Mouse (Mus musculus) T-helper 1 cell (primary cell): ENCODE data around the gene Cd6.

ENCODE experiments used
- in situ Hi-C: fragments of 300-600 bp; cut with MboI, MseI; formaldehyde crosslinking; loops from one replicate; pipeline ENCODE4 v1.15.1; 2025; ENCODE audit warnings: high pct_unique_total_duplicates

Gene Cd6

DNA sequence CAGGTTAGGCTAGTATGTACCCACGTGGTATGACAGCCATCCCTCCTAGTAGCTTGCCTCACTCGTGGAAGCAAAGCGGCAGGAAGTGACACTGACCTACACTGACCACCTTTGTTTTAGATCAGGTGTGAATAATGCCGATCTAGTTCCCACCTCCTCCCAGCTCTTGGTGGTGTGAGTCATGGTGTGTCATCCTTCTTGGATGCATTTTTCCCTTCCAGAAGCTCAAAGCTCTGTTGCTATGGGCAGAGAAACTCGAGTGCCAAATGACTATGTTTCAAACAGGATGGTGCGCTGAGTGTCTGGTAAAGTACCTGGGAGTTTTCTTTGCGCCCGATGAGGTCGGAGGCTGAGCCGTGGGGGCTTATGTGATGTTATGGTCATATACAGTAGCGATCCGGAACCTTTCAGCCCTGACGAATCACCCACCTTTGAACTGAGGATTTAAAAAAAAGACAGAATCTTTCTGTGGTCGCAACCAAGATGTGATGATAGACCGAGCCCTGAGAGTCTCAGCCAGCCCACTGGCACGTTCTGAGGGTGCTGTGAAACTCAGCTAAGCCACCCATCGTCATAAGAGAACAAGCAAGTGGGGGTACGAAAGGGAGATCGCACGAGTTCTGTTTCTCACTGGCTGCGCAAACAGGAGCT is 66.4 kb downstream of the Cd6 start:
- in situ Hi-C loops, result no loop called here

DNA sequence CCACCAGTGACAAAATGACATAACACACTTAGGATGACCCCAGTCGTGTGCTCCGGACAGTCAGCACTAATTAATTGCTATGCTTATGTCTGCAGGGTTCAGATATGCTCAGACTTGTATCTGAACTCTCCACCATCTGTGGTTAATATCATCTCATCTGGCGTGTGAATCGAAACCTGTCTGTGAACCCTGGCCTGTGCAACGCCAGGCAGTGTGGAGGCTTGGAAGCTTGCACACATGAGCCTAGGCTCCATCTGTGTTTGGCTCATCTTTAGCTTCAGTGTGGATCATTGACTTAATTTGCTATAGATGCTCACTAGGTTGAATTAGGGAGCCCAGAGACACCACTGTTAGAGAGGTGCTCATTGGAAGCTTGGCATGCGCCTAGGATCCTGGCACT is 67.4 kb downstream of the Cd6 start:
- in situ Hi-C loops, result no loop called here

DNA sequence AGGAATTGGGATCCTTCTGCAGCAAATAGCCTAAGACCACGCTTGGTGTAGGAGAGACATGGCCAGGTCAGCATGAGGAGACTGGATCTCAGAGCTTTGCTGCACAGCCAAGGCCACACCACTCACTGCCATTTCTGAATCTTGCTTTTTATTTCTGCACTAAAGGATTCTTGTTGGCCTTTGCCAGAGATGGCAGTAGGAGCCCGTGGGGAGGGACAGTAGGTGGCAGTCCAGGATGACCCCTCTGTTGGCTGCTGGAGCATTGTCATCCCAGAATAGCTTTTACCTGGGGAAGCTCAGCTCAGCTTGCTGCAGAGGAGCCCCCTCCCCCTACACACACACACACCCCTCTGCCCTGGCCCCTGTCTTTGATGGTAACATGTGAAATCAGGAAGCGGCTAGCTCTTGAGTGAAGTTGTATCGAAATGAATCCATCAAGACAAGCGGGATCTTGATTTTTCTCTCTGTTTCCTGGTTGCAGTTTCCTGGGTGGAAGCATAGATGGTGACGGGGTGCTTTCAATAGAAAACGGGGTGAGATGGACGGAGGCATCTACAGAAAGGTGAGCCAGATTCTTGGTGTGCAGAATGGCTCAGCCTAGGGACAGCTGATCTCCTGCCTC is 68.0 kb downstream of the Cd6 start:
- in situ Hi-C loops, result no loop called here

DNA sequence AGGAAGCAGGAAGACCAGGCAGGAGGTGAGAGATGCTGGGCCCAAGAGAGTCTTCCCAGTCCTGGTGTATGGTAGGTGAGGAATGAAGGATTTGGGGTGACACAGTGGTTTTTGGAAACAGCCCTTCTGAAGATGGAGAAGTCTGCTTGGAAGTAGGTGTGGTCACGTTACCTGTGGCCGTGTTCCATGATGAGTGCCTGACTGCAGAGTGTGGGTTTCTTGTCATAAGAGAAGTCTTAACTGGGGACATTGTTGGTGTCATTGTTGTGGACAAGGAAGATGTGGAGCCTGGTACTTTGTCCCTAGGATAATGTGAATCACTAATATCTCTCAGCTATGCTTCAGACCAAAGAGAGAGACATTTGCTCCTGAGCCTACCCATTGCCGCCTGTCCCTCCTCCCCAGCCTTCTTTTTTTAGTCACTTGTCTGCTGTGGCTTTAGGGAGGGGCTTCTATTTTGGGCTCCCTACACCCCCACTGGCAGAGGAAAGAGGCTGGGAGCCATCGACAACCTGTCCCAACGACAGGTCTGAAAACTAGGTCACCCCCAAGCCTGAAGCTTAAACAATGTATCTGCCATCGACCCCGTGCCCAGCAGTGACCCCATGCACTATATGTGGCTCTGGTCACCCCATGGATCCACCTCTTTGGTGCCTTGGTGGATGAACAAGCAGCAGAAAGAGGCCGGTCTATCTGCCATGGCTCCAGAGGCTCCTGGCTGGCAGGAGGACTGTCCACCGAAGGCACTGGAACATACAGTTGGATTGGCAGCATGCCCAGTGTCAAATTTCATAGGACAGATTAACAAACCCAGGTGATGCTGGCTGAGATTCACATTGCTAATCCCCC is 69.7 kb downstream of the Cd6 start:
- in situ Hi-C loops, result no loop called here

DNA sequence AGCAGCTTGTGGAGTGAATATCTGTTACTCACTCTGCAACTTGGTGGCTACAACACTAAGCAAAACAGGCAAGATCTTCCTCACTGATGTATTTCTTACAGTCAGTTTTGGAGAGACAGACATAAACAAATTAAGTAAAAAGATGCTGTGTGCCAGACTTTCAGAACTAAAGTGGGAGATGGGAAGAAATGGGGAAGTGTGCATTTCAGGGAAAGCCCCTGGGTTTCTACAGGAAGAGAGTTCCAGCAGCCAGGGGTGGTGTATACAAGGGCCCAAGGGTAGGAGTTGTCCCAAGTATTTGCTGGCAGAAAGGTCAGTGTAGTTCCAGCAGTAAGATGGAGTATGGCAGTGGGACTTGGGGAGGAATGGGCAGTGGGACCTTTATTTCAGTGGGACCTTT is 70.3 kb downstream of the Cd6 start:
- in situ Hi-C loops, result no loop called here

DNA sequence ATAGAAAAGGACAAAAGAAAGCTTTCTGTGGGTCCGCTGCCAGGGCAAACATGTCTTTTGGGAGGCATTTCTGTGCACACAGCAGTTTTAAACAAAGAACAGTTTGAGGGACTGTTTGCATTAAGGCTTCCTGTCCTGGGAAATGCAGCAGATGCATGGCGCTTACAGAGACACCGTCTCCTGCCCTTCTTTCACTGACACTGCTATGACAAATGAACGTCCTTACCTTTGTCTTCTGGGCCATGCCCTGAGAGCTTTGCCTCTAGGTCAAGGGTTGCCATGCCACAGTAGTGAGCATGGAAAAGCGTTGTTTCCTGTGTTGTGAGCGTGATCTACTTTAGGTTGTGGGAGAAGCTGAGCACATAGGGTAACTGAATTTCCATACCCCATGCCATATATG is 71.2 kb downstream of the Cd6 start:
- in situ Hi-C loops, result no loop called here

DNA sequence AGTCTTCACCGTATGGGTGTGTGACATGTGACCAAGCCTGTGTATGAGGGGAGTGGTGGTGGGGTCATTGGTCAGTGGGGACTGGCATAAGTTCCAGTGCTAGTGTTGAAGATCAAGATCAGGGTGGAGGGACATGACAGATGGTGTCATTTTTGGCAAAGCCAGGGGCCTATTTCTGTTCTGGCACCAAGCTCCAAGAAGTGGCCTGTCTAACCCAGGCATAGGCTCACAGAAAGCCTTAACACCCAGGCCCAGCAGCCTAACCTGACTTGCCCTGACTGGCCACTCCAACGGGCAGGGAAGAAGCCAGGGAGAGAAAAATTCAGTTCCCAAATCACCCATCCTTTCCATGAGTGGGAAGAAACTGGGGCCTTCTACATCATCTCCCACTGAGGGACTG is 72.3 kb downstream of the Cd6 start:
- in situ Hi-C loops, result no loop called here

DNA sequence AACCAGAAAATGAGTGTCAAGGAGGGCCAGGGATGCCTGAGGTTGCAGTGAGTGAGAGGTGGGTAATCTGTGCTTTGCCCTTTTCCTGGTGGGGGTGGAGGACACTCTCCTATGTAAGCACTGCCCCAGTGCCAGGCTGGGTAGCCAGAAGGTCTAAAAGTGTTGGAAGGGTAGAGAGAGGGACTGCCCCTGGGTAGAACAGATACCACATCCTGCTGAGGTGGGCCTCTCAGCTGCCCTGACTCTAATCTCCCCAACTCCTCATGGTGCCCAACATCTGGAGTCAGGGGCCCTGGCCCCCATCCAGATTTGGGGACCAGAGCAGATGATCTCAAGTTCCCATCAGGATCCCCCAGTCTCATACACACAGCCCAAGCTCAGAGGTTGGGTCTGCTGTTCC is 72.7 kb downstream of the Cd6 start:
- in situ Hi-C loops, result no loop called here

DNA sequence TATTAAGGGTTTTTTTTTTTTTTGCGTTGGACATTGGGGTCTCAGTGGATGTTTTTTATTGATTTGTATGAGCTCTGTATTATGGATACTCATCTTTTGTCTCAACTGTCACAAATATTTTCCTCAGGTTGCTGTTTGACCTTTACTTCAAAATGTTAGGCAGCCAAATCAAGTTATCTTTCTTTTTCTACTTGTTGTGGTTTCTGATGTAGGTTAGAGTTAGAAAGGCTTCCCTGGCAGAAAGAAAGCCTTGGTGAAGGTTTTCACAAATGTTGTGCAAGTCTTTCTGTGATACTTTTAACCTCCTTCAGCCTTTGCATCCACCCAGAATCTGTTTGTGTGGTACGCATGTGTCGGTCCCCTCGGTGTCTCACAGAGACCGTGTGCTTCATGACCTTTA is 77.2 kb downstream of the Cd6 start:
- in situ Hi-C loops, result no loop called here

DNA sequence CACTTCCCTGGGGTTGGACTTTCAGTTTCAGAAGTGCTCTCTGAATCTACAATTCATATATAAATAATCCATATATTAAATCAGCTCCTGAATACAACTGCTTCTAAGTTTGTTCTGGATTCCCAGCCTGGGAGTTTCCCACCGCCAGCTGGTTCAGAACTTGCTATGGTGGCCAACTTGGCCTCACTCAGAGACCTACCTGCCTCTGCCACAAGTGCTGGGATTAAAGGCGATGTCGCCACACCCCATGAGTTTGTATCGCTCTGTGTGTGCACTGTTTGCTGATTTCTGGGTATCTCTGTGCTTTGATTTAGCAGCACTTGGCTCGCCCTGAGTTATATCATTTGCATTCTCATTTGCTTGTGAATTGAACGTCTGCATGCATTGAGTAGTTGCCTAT is 77.8 kb downstream of the Cd6 start:
- in situ Hi-C loops, result no loop called here

DNA sequence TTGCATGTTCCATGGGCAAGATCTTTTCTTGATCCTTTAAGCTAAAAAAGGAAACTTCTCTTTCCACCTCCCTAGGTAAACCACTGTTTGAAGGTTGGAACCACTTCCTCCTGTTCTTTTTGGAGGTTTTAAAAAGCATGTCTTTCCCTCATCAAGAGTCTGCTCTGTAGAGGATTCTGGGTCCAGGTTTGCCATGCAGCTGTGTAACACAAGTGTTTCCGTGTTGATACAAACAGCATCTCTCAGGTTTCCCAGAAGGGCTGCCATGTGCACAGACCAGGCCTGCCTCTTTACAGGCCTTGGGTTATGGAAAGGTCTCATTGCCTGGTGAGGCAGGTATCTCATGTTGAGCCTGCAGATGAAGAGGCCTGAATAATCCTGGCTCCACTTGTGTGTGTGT is 78.3 kb downstream of the Cd6 start:
- in situ Hi-C loops, result no loop called here

DNA sequence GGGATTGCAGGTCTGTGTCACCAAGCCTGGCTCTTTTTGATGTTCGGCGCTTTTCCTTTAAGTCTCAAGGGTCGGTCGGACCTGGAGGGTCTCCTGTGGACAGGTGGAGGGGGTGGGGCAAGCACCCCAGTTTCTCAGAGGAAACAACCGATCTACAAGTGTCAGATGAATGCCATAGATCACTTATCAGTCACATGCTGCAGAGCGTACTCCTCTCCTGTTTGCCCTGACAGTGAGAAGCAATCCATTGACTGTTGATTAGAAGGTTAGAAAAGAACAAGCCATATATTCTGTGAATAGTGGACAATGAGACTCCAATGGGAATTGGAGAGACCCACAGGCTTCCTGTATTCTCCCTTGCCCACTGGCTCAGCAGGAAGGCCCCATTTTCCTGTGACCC is 79.7 kb downstream of the Cd6 start:
- in situ Hi-C loops, result no loop called here

DNA sequence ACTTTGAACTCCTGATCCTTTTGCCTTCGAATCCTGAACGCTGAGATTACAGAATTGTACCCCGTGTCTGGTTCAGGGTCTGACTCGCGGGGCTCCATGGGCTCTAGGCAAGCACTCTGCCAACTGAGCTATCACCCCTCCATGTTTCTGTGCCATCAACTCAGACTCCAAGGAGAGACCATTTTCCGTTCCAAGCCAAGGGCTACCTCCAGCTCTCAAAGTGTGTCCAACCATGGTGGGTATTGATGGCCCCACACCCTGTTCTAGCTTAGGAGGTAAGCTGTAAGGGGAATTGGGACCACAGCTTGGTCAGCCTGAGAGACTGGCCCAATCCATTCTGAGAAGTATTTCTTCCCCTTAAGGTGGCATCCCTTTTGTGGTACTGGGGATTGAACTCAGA is 80.6 kb downstream of the Cd6 start:
- in situ Hi-C loops, result loop anchor here (25.0 kb wide), 1 partner anchor 1987 kb away; the partner anchor contains the start of genes Nxf1, Tmem179b and Tmem223

DNA sequence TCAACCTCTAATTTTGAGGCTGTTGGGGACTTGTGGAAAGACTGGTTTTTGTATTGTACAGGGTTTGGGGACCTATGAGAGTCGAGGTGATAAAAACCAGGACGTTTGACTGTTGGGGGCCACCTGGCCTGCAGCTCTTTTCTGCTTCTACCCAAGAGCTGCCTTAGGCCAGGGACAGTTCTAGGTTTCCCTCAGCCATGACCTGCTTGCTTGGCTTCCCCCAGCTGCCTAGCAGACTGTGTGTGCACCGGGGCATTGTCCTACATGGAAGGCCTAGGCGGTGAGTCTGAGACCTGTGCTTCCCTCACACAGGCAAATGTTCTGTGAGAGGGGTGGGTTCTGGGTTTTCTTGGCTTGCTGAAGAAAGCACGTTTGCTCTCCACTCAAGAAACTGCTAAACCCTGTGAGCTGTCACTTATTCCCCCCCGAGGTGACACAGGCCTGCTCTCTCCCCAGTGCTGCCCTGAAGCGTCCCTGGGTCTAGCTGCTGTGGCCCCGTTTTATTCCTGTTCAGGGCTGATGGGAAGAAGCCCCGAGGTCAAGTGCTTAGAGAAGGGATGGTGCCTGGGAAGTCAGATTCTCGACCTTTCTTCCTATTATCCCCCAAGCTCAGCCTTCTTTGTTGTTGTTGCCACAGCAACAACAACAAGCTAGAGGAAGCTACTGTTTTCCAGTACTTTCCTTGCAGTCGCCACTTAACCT is 81.3 kb downstream of the Cd6 start:
- in situ Hi-C loops, result loop anchor here (25.0 kb wide), 1 partner anchor 1986 kb away; the partner anchor contains the start of genes Nxf1, Tmem179b and Tmem223

DNA sequence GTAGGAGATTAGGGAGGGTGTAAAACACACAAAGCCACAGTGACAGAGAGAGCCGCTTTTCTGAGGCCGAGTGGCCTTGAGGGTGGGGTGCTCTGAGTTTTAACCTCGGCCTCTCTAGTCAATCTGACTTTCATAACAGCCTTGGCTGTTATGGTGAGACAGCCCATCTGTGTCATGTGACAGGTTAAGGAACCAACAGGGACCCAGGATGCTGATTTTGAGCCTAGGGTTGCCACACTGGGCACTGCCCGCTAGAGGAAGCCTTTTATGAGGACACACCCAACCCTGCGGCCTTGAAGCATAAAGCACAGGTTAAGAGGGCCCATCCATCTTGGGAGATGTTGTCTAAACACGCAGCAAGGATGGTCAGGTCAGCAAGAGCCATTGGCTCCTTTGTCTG is 82.1 kb downstream of the Cd6 start:
- in situ Hi-C loops, result loop anchor here (25.0 kb wide), 1 partner anchor 1985 kb away; the partner anchor contains the start of genes Nxf1, Tmem179b and Tmem223

DNA sequence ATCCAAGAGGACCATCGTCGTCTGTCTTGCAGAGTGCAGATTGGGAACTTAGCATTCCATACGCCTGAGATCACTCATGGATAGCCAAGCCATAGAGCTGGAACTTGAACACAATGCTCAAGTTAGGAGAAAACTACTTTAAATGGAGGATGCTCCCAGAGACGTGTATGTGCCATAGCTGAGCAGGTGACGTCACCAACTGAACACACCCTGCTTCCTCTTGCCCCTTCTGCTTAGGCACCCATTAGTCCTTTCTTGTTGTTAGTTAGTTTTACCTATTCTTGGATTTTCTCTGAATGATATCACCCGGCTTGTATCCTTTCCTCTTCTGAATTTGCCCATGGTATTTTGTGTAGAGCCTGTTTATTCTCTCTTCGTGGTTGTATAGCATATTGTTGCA is 82.7 kb downstream of the Cd6 start:
- in situ Hi-C loops, result loop anchor here (25.0 kb wide), 1 partner anchor 1985 kb away; the partner anchor contains the start of genes Nxf1, Tmem179b and Tmem223

DNA sequence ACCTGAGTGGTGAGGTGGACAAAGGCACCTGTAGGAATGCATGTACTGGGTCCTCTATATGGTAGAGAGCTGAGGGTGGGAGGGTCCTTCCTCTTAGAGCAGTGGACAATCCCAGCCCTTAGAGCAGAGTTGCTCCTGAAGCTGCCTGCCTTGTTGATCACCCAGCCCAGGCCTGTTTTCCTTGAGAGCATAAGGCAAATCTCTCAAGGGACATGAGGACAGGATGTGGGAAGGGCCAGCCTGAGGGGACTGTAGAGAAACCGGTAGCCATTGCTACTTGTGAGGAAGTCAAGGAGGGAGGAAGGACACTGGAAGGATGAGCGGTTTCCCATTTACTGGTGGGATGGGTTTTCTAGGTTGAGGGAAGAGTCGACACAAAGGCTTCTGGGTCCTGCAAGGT is 87.3 kb downstream of the Cd6 start:
- in situ Hi-C loops, result loop anchor here (25.0 kb wide), 1 partner anchor 1980 kb away; the partner anchor contains the start of genes Nxf1, Tmem179b and Tmem223

DNA sequence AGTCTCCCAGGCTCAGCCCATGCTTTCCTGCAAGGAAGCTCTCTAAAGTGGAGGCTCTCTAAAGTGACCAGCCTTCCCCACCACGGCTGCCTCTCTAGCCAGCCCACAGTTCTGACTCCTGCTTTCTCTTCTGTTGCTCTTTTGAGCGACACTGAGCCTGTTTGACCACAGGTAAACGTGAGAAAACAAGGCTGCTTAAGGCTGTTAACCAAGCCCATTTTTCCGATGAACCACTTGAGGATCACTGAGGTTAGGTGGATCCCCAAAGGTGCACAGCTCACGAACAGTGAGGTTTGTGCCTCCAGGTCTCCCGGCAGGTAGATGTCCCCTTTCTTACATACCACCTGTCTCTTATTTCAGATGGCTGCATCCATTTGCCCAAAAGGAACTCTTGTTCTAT is 87.7 kb downstream of the Cd6 start:
- in situ Hi-C loops, result loop anchor here (25.0 kb wide), 1 partner anchor 1980 kb away; the partner anchor contains the start of genes Nxf1, Tmem179b and Tmem223

DNA sequence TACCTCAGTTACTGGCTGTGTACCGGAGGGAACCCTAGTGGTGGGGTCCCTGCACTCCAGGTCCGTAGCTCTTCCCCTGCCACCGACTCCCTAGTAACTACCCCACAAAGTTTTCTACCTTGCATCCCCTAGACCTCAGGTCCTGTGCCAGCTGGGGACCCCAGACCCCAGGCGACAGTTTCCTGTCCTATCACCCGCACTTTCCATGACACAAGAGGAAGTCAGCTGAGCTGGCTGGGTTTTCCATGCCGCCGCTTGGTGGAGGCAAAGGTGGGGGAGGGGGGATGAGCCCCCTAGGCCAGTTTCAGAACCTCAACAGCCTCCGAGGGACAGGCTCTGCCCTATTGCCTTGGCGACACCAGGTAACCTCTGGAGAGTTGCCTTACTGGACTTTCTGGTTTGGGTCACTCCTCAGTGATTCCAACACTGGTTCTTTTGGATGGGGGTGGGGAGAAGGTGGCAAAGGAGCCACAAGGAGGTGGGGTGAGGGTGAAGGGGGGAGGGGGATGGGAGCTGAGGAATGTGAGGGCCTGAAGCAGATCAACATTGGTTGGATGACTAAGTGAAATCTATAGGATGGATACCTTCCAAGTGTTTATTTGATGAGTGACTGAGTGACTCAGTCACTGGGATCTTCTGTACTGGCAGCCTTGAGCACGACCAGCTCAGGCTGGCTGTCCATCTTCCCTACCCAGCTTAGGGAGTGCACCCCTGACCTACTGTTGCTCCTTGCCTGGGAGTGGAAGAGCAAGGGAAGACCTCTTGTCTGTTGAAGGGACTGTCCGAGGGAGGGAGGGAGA is 89.0 kb downstream of the Cd6 start:
- in situ Hi-C loops, result loop anchor here (25.0 kb wide), 1 partner anchor 1979 kb away; the partner anchor contains the start of genes Nxf1, Tmem179b and Tmem223

DNA sequence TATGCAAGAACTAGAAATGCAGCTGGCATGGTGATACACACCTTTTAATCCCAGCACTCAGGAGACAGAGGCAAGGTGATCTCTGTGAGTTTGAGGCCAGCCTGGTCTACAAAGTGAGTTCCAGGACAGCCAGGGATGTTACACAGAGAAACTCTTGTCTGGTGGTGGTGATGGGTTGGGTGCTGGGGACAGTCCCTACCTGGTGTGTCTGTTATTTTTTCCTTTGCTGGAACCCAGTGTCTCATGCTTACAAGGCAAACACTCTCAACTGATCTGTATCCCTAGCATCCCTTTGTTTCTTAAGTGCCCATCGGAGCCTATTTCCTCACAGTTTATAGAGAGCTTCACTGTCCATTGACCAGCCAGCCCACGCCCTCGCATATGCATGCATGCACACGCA is 89.9 kb downstream of the Cd6 start:
- in situ Hi-C loops, result loop anchor here (5.0 to 25.0 kb wide), 3 partner anchors 47 to 1978 kb away; partner anchors contain the start of genes Nxf1, Tmem179b and Tmem223
